Mouse (Mus musculus): ENCODE measurements around the gene Gm17087.

Gene Gm17087

DNA sequence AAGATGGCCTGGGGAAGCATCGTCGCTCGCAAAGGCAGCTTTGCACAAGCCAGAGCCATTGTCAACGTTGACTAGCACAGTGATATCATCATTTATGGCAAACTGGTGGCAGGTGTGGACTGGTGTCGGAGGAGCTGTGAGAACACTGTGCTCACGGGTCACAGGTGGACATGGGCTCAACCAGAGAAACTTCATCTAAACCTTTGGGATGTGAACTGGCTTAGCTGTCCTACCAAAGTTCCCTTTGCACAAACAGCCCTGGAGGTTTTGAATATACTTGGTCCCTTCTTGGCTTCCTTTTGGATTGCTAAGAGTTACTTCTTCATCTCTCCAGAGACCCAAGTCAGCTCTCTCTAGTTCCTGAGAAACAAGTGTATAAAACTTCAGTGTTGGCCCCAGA, at the start of gene Gm17087:
Gene Gm17087, minus strand, starts transcription at position 101 of the 400 bp plus-strand sequence.
- POLR2A ChIA-PET, result no interaction called here
- CTCF ChIA-PET, result no interaction called here

- ChIA-PET CTCF (interaction anchor here in 3 of 4 experiments (0.7 to 1.6 kb wide), 7 partner anchors 8 to 321 kb away, joined by 3 to 6 read pairs (median 4); no protein-coding TSS in a partner anchor), POLR2A (interaction anchor here in 1 of 4 experiments (0.9 kb wide), 1 partner anchor 873 kb away, joined by 3 read pairs; no protein-coding TSS in a partner anchor)
Measured at GRCm38 (mm10) chr17:8613882-8614551, 47.3 kb upstream of the Gm17087 start.

DNA sequence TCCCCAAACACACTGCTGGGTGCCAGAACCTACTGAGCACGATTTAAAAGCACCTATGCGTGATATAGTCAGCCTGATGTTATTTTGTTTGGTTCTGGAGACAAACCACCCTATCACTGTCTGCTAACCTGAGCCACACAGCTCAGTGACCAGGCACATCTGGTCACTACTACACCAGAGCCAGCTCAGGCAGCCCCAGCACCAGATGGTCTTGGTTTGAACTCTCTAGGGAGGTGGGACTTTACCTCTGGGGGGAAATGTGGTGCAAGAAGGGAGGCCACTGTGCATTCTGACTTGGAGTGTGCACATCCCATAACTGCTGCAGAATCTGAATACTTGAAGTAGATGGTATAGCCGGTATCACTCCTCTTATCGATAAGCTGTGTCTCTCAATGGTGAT, 45.2 kb upstream of the Gm17087 start:
- ChIA-PET POLR2A (no interaction called here), CTCF (no interaction called here)

DNA sequence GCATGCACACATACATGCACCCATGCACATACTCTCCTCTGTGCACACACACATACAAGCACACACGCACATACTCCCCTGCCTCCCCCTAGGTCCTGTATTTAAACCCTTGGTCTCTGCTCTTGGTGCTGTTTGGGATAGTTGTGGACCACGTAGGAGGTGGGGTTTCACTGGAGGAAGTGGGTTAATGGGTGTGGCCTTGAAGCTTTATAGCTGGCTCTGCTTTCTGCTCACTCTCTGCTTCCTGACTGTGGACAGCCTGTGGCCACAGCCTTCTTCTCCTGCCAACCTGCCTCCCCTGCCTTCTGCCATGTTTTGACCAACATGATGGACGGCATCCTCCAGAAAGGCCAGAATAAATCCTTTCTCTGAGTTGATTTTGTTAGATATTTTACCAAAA, 39.9 kb upstream of the Gm17087 start:
- ChIA-PET POLR2A (no interaction called here), CTCF (no interaction called here)

DNA sequence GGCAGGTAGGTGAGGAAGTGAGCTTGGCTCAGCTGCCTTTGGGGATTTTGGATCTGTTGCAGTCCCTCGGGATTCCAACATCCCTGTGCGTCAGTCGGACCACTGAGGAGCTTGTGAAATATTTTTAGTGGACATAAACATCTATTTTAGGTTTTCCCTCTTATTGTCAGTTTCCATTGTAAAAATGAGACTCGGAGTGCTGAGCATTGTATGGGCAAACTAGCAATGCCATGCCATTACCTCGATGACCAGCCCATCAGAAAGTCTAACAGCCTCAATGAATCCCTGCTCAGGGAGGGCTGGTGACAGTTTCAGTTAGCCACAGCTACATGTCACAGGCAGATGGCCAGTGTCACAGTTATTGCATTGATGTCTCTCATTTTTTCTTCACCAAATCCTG, 39.2 kb upstream of the Gm17087 start:
- POLR2A ChIA-PET, result no interaction called here
- CTCF ChIA-PET, result no interaction called here

GRCm38 (mm10) chr17:8602976-8603375, 36.2 kb upstream of the Gm17087 start:
- CTCF ChIA-PET, result no interaction called here
- POLR2A ChIA-PET, result no interaction called here

DNA sequence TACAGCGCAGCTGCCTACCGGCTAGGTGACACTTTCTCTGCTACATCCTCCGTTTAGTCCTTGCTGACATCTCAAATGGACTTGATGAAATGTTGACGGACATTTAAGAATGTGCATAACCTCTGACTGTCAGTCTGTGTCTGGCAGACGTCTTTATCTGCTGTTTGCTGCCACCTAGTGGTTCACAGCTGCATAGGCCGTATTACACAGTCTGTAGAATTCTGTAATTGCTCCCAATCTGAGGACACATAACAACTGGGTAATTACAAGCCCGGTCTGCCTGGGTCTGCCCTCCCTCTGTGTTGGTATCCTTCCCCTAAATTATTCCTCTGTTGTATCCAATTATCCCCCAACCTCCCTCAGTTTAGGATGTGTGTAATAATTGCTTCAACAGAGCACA, 31.0 kb upstream of the Gm17087 start:
- POLR2A ChIA-PET, result no interaction called here

DNA sequence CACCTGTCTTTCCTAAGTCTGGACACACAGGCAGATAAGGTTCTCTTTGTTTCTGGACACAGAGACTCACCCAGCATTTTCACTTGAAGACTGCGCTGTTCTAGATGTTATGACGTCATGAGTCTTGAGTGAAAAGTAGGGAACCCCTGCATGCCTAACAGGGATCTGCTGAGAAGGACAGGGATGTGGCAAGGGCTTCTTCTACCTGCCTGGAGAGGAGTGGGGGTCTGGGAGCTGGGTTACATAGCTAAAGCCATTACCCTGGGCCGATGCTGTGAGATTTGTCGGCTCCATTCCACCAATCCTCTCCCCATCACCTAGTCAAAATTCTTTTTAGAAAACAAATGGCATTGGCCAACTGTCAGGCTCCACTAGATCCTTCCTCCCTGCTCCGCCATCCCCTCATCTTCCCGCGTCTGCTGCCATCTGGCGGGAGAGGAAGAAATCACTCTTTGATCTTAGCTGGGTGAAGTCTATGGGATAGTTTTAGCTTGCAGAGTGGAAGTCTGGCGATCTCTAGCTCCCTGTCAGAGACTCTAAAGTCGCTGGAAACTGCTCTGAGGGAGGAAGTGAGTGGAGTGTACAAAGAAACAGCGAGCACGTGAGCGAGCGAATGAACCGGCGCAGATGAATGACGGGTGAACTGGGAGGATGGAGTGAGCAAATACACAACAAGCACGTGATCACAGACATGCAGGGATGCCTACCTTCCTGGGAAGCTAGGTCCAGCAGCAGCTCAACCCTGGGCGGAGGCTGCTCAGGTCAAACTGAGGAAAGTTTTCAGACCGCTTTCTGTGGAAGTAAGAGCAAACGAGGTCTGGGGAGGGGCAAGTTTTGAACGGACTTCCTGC, 25.9 kb upstream of the Gm17087 start:
- POLR2A ChIA-PET, result interaction anchor here in 1 of 4 experiments (0.9 kb wide), 1 partner anchor 124 kb away, joined by 3 read pairs; no protein-coding TSS in a partner anchor
- CTCF ChIA-PET, result interaction anchor here (0.5 to 1.9 kb wide), 36 partner anchors 8 to 1693 kb away, joined by 3 to 17 read pairs (median 3); no protein-coding TSS in a partner anchor

More for the DNA sequence above, 31.0 kb upstream of the Gm17087 start:
- CTCF ChIA-PET, result interaction anchor here in 3 of 4 experiments (0.5 to 1.2 kb wide), 4 partner anchors 51 to 132 kb away, joined by 3 read pairs; no protein-coding TSS in a partner anchor

- ChIA-PET POLR2A (no interaction called here), CTCF (interaction anchor here (0.7 to 1.5 kb wide), 4 partner anchors 11 to 1194 kb away, joined by 3 to 10 read pairs (median 4); no protein-coding TSS in a partner anchor)
Measured at GRCm38 (mm10) chr17:8581579-8581978, 14.8 kb upstream of the Gm17087 start.

DNA sequence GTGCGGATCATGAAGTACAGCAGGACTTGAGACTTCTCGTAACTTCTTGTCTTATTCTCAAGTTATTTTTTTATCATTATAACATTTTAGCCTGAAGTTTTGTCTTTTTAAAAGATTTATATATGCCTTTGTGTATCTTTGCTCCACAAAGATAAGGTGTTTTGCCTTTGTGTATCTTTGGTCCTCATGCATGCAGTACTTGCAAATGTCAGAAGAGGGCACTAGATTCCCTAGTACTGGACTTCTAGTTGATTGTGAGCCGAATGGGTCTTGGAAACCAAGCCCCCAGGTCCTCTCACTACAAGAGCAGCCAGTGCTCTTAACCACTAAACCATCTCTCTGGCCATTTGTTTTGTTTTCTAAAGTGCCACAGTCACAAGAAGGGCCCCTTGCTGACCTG, 13.6 kb upstream of the Gm17087 start:
- CTCF ChIA-PET, result no interaction called here
- POLR2A ChIA-PET, result no interaction called here

GRCm38 (mm10) chr17:8573542-8574260, 7.0 kb upstream of the Gm17087 start:
- ChIA-PET POLR2A (no interaction called here), CTCF (no interaction called here)

GRCm38 (mm10) chr17:8562886-8563280, 3.9 kb downstream of the Gm17087 start:
- ChIA-PET CTCF (no interaction called here), POLR2A (no interaction called here)

- POLR2A ChIA-PET, result no interaction called here
- CTCF ChIA-PET, result no interaction called here
Measured at GRCm38 (mm10) chr17:8562101-8562885, 4.5 kb downstream of the Gm17087 start.

- CTCF ChIA-PET, result no interaction called here
- POLR2A ChIA-PET, result no interaction called here
Measured at GRCm38 (mm10) chr17:8557926-8558325, 8.8 kb downstream of the Gm17087 start.

DNA sequence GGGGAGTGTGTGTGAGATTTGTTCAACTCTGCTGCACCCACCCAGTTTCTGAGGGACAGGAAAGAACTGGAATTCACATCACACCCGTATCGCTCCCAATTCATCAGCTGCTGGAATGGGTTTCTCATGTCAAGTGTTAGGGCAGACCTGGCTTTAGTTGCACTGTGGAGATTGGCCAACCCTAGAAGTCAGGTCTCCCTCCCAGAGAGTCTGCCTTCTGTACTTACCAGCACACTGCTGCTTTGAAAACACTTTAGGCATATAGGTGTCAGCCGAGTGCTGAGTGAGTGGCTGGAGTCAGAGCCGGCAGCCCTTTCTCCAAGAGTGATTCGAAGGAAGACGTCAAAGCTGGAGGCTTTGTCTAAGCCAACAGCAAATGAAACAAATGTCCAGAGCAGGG, 10.5 kb downstream of the Gm17087 start:
- CTCF ChIA-PET, result interaction anchor here in 2 of 4 experiments (0.6 to 1.1 kb wide), 2 partner anchors 93 to 196 kb away, joined by 3 read pairs; no protein-coding TSS in a partner anchor
- POLR2A ChIA-PET, result no interaction called here

GRCm38 (mm10) chr17:8555785-8556184, 11.0 kb downstream of the Gm17087 start:
- ChIA-PET CTCF (interaction anchor here in 1 of 4 experiments (0.6 kb wide), 1 partner anchor 196 kb away, joined by 3 read pairs; no protein-coding TSS in a partner anchor), POLR2A (no interaction called here)

- ChIA-PET POLR2A (no interaction called here), CTCF (interaction anchor here in 1 of 4 experiments (1.2 kb wide), 1 partner anchor 28 kb away, joined by 5 read pairs; no protein-coding TSS in a partner anchor)
Measured at GRCm38 (mm10) chr17:8554219-8554618, 12.5 kb downstream of the Gm17087 start.

DNA sequence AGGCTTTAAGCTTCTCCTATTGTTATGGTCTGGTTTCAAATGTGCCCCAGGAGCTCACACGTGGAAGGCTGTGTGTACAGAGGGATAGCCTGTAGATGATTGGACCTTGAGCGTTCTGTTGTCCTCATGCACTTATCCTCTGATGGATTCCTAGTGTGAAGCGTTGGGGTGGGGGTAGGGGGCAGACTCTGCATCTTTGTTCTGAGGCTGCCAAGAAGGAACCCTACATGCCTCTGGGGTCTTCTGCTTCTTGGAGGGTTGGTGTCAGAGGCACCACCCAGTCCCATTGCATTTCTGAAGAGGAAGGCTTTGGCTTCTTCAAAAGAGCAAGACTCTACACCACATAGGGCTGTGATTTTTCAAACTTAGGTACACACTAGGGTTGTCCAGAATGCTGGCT, 13.1 kb downstream of the Gm17087 start:
- CTCF ChIA-PET, result no interaction called here

More for the DNA sequence above, 13.1 kb downstream of the Gm17087 start:
- POLR2A ChIA-PET, result interaction anchor here in 1 of 4 experiments (0.6 kb wide), 1 partner anchor 10 kb away, joined by 5 read pairs; no protein-coding TSS in a partner anchor
